Mouse (Mus musculus) cerebellum, postnatal 4 days (tissue): ENCODE measurements around the gene Glra4.

ENCODE experiments used
- DNase-seq, 2 experiments: peaks; one replicate each; pipeline ENCODE4 v3.0.0; 2022; ENCODE audit warnings: low spot score in 2 of 2, mixed read lengths in 1 of 2

Glra4 gene

DNA sequence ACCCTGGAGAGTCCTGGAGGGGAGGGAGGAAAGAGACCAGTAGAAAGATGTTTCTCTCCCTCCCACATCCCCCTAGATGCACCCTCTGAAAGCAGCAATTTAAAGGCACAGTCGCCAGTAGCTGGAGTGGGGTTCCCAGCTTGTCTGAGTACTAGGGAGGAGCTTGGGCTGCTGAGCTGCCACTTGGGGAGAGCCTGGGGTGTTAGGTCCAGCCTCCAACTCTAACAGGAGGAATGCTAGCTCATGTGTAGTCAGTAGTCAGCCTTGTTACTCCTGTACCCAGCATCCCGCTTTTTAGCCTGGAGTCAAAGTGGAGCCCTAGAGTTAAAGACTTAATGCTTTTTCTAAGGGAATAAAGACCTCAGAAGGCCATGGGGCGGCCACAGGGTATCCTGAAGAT lies at the start of gene Glra4:
Gene Glra4 (minus strand): TSS at position 101 of the 400 bp plus-strand sequence.
- DNase-seq: no peak

DNA sequence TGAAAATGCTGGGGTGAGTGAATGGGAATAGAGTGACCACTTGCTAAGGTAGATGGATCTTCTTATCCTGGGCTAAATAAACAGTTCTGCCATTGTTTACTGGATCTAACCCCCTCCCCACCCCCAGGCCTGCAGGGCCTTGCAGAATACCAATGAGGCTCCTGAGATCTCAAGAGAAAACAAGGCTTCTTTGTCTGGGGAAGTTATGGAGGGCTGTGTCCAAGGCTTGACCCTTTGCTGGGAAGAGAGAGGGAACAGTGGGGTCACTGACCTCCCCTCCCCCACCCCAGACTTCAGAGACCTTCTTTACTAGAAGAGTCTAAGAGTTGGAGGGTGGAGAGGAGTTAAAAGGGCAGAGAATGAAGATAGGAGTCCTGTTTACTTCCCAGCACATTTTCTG lies 48.7 kb upstream of the Glra4 start:
- no peak for DNase-seq

DNA sequence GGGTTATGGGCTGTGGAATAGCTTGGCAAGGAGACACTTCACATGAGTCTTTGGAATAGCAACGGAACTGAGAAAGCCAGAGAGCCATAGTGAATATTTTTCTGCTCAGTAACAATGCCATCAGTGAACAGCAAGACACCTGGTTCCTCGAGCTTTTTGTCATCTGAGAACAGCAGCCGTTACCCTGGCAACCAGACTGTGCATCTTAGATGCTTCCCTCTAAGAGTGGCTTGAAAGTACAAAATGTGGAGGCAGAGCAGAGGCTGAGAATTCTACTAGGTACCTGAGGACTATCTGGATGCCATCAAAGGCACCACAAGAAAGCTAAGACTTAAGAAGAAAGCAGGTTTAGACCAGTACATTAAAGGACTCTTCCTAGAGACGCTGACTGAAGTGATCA lies 45.1 kb upstream of the Glra4 start:
- DNase-seq: no peak

DNA sequence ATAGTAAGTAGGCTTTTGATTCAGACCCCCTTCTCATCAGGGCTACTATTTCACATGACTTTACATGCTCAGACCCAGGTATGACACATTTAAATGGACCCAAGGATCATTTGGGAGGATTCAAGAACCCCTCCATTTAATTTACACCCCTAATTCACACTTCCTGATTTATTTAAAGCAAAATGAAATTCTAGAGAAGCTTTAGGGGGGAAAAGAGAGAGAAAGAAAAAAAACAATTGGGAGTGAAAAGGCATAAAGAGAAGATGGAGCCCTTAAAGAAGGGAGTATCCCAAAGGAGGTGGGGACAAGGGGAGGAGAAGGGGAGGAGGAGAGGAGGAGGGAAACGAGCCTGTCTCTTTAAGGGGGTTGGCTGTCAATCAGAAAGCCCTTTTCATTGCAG lies 42.4 kb upstream of the Glra4 start, which contains the start of gene Plp1:
Gene Plp1 (plus strand): TSS at position 301 of the 400 bp plus-strand sequence.
- no peak for DNase-seq

DNA sequence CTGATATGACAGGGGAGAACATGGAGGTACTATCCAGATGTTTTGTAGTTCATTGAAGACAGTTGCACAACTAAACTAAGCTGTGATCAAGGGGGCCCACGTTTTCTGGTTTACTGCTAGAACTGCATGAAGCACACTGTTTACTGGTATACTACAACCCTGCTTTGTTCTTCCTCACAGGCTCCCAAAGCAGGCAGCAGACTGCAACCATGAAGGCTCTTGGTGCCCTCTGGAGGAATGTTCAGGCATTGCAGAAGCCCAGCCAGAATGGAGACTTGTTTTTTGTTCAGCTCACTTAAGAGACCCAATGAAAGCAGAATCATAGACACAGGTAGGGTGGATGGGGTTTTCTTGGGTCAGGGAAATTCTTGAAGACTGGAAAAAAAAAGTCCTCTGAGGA lies 40.3 kb upstream of the Glra4 start:
- peak; percentile 52 to 75 for DNase-seq

DNA sequence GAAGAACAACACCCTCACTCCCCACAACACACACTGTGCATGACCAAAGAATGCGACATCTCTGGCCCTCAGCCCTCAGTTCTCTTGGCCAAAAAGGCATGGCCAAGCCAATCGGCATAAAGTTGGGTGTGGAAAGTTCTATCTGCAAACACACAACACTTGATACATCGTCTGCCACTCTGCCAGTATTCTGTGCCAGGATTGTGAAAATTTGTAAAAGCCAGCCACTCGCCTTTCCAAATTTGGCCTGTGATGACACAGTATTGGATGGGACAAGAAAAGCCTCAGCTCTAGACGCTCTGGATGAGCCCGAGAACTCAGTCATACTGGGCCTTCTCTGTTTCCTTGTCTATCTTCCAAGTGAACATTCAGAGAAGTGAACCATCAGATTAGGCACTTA lies 39.8 kb upstream of the Glra4 start:
- no peak for DNase-seq

DNA sequence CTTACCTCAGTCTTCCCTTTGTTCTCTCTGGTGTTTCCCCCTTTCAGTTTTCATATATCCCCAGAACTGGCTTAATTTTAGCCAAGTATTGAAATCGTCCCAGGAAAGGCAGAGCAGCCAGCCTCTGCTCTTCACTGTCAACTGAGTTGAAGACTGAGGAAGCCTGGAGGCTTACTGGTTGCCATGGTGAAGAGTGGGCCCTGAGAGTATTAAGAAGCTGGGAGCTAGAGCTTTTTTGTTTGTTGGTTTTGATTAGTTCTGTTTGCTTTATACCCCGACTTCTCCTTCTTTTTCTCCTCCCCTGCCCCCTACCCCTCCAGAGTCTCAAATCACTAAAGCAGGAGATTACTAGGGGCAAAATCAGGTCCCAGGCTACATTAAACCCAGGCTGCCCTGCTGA lies 17.3 kb upstream of the Glra4 start:
- DNase-seq: no peak

DNA sequence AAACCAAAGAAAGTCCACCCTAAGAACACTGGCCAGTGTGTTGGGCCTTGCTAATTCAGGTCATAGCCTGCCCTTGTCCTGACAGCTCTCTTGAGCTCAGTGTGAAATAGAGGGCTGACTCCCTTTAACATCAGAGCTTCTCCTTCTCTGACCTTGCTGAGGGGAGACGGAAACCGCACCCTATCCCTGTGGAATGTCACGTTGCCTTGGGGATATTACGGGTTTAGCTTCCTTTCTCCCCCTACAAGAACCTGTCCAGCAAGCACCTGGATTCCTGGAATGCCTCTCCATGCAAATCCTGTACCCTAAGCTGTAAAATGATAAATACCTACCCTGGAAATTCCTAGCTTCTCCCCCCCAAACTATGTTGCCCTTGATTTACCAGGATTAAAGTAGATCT lies 9.5 kb upstream of the Glra4 start:
- DNase-seq: no peak

DNA sequence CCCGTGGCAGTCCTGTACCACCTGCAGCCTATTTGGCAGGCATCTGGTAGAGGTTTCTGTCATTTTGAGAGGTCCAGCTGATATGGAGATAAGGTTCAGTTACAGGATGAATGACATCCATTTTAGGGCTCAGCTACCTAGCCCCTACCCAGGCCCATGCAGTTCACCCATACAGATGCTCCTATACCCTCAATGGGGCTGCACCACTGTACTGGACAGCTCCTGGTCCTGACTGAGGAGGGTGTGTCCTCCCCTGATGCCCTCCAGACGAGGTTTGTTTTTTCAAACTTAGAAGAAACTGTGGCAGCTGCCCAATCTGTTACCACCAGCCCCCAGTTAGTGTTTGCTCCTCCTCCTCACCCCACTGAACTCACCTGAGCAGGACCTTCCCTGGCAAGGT lies 679 bp downstream of the Glra4 start:
- DNase-seq: no peak

DNA sequence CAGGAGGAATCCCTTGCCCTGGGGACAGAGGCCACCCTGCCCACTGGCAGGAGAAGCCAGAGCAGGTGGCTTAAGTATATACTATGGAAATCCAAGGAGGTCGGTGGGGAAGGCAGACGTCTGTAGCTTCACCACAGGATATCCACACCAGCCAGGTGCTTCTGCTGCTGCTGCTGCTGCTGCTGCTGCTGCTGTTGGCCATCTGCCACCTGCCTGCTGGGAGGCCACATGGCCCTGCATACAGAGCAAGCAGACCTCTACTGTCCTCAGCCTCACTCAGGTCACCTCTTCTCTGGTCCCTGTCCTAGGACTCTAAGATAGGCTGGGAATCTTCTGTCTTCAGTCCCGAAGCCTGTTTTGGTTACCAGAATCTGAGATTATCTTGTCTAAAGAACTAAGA lies 1.9 kb downstream of the Glra4 start:
- peak in 1 of 2 experiments; percentile 18 for DNase-seq

DNA sequence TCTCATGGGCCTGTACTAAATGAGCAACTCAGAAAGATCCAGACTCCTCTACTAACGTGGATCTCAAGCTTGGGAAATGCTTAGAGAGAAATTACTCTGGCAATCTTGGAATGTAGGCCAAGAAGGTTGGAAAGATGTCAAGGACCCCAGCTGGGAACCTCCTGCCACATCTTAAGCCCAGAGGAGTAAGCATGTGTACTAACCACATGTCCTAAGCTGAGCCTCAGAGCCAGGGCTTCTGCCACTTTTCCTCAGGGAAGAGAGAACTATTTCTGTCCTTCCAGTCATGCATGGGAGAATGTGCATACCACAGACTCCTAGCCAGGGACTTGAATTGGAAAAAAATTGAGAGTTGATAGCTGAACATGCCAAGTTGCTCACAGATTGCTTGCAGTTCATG lies 6.9 kb downstream of the Glra4 start:
- no peak for DNase-seq

DNA sequence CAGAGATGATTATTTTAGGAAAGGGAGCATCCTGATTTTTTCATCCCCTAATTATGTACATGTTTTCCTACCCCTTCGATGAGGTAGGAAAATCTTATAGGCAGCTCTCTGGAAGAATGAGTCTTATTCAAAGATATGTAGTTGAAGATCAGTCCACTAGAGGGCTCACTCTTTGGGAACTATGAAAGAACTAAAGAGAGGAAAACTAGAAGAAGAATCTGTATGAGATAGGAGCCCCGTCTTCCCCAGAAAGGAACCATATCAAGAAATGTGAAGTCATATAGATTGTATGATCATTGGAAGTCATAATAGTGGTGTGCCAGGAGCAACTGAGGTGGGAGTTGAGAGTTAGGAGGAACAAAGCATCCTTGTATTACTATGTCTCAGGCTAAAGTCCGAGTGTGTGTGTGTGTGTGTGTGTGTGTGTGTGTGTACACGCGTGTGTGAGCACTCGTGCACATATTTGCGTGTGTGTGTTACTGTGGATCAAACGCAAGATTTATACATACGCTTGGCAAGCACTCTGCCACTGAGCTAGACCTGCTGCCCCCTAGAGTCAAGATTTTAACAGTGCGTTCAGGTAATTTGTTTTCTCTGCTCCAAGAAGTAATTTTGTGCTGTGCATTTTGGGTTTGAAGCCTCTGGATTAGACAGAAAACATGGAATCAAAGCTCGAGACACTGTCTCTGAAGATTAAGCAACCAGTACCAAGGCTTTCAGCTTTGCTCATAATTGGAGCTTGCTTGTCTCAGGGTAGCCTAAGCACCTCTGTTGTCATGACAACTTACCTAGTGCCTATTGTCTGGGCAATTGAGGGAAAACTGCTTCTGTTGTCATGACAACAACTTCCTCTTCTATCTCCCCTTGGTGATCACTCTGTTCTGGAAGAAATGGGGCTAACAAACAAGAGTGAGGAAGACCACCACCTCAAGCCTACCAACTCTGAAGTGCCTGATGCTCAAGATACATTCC lies 18.6 kb downstream of the Glra4 start:
- DNase-seq: no peak

DNA sequence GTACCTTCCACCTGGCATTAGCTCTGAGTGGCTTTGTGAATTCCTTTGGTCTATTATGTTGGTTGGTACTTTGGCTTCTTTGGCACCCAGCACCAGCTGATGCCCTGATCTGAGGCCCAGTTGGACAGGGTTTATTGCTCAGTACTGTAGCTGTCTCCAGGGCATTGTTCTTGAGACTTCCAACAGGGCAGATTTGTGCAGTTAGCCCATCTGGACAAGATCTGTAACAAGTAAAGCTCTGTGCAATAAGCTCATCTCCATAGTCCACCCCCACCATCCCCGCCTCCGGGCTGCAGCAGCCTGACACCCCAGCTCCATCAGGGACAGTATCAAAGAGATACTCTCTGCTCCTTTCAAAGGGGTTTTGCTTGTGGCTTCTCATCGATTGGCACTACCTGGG lies 24.5 kb downstream of the Glra4 start:
- no peak for DNase-seq

DNA sequence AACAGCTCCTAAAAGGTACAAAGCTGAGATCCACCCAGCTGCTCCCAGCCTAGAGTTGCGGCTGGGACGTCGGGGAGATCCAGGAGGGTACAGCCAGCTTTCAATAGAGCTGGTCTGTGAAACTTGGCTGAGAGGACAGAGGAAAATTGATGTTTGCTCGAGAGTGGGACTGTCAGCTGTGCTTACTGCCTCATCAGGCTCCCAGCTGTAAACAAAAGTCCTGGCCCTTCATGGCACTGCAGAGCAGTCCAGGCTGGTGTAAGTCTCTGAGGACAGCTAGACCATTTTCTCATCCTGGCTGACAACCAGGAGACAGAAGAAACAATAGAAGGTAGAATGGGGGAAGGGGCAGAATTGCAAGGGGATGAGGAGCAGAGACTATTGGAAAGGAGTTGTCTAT lies 30.6 kb downstream of the Glra4 start:
- DNase-seq: no peak

DNA sequence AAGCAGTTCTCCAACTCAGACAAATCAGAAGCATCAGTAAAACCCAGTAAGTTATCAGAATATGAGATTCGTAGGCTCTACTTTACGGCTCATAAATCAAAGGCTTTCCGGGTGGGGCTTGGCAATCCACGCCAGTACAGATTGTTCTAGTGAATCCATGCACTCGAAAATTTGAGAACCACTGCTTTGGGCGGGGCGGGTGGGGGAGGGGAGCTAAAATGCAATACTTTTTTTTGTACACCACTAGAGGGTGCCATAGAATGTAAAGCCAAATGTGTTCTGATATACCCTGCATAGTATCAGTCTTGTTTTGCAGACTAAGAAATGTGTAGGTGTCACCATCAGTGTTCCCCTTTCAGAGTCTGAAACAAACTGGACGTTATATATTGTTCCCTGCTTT lies 35.3 kb downstream of the Glra4 start:
- DNase-seq: no peak

DNA sequence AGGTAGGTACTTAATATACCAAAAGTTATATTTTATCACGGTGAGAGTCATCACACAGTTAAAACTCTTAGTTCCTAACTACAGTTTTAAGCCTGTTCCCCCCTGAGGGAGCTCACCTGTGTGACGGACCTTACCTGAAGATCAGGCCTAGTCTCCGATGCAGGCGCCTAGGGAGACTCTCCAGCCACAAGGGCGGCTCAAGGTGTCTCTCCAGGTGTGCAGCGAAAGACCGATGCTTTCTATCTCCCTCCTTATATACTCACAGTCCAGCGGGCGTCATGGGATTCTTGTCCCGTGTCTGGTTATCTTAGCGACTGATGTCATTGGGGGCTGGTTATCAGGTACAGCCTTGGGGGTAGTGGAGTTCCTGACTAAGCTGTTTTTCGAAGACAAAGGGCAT lies 36.5 kb downstream of the Glra4 start, which contains the start of gene Morf4l2:
Gene Morf4l2 (minus strand): TSS at position 232 of the 400 bp plus-strand sequence.
- no peak for DNase-seq

DNA sequence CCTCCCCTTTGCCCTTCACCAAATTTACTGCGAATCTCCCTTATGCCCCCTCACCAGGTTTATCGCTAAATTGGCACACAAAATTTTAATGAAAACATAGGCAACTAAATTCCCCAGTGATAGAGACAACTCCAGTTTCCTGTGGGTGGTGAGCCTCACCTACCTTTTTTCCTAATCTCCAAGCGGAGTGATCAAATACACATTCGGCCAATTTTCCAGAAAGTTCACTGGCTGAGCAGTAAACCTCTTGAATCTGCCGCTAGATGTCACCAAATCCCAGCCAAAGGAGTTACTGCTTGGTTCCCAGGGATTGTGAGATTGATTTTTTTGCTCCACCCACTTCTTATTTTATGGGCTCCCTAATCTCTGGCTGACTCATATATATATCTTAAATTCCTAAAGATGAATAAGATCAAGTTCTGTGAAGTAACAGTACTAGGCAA lies 37.3 kb downstream of the Glra4 start:
- DNase-seq: peak in 1 of 2 experiments; percentile 53

DNA sequence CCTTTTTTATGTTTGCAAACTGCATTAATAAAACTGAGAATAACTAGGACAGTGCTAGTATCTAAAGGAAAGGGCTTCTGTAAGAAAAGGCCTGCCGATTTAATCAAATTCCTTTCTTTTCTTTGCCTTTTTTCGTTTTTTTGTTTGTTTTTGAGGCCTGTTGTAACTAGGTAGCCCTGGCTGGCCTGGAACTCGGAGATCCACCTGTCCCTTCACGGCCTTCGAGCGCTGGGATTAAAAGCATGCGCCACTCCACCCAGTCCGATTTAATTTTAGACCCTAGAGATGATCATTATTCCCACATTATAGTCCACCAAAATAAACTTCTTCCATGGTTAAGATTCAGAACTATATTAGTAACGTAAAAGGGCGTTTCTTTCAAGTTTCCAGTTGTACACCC lies 37.7 kb downstream of the Glra4 start:
- no peak for DNase-seq

DNA sequence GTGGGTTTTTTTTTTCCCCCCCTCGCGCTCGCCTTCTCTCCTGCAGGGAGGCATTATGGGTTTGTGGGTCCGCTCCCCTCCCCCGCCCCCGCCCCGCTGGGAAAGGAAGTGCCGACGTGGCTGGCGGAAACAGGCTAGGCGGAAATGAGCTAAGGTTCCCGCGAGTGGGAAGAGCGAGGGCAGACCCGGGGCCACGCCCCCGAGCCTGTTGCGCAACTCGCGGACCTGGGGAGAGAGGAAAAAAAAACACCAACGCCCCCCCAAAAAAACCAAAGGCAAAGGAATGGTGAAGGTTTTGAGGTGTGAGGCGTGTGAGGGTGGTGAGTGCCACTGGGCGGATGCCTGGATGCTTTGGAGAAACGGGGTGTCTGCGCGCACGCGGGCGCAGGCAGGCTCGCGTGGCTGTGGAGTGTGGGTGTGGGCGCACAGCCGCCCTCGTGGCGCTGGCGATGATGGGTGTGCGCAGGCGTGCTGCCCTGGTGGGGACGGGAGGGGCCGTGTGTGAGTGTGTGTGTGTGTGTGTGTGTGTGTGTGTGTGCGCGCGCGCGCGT lies 38.2 kb downstream of the Glra4 start:
- peak; percentile 28 to 63 for DNase-seq

DNA sequence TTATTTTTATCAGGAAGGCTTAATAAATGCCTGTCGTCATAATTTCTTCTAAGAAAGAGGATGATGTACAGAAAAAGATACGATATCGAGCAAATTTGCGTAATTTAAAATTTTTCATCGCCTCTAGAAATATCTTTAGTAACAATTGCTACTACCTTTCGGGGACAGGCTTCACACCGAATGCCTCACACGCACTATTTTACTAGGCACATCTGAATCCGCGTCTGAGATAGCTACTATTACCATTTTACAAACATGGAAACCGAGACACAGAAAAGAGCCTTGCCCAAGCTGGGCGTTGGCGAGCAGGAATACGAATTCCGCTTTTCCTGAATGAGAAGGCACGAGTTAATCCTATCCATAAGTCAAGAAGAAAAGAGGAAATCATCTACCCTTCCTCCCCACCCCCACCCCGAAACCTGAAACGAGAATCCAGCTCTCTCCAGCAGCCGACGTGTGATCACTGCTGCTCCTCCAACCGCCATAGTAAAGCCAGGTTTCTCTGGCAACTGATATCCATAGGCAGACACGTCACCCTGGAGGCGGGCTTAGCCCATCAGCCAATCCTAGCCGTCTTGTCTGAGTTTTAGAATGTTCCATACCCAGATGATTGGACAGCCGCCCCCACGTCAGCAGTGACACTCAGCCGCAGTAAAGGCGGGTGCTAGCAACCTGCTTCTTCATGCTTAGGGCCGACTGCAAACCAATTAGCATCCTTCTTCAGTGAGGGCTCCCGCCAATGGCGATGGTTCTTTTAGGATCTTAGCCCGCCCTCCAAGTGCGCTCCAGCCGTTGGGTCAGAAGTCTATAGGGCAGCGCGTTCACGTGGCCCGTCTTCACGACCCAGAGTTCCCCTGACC lies 38.9 kb downstream of the Glra4 start:
- DNase-seq: peak; percentile 66 to 82

DNA sequence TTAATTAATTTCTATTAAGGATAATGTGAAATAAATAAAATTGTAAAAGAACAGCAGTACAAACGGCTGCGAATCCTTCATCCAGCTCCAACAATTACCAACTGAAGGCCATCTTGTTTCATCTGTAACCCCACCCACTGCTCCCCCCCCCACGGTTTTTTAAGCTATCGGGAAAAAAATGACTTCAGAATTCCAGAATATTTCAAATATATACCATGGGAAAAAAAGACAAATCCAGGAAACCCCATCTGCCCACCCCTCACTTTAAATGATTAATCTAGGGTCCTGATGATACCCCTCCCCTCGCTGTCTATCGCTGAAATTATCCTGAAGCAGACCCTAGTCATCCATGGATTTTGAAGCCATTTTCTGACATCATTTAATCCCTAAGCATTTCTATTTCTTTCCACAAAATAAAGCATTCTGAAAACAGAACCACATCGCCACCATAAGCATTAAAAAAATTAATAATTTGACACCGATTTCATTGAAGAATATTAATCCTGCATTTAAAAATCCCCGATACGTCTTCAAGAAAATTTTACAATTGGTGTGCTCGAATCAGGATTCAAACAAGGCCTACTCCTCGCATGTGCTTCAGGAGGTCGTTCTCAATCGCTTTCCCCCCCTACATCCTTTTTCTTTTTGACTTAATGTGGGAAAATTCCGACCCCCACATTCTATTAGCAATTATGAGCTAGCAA lies 39.7 kb downstream of the Glra4 start:
- DNase-seq: no peak
